Mouse (Mus musculus) MEL (cell line): ENCODE data around the gene Fiz1. TPM values are rescaled to one million over a fixed set of nuclear protein-coding genes. Genes with fewer than 3 reads are reported as not detected.

ENCODE experiments used
- DNase-seq: peaks from one replicate; pipeline ENCODE4 v3.0.0; 2011; ENCODE audit warnings: low read depth, low spot score
- H3K27ac ChIP-seq: 2 replicates; pipeline ENCODE4 v1.5.1; 2012; ENCODE audit warnings: low read depth, mild to moderate bottlenecking, control low read depth, low read length, moderate library complexity; ENCODE audit not compliant: control insufficient read depth
- H3K27me3 ChIP-seq, 2 experiments: fragments of 150-350 bp in 1 of 2; sonication (generic) in 1 of 2; 2 replicates each; pipeline ENCODE4 v1.6.1; 2012; ENCODE audit warnings: low read length in 2 of 2, mild to moderate bottlenecking in 2 of 2, improper control_type of control experiment in 1 of 2, moderate library complexity in 1 of 2; ENCODE audit not compliant: insufficient read depth in 2 of 2, control insufficient read depth in 1 of 2
- H3K36me3 ChIP-seq, 2 experiments: 2 replicates each; pipeline ENCODE4 v1.6.1; 2012 to 2014; ENCODE audit warnings: low read length in 2 of 2, improper control_type of control experiment in 1 of 2, inconsistent platforms in 1 of 2, mild to moderate bottlenecking in 1 of 2; ENCODE audit not compliant: insufficient read depth in 2 of 2, control insufficient read depth in 1 of 2
- H3K4me1 ChIP-seq, 2 experiments: fragments of 150-350 bp in 1 of 2; sonication (generic) in 1 of 2; 2 replicates each; pipeline ENCODE4 v1.6.1; 2012; ENCODE audit warnings: low read length in 2 of 2, improper control_type of control experiment in 1 of 2, mild to moderate bottlenecking in 1 of 2; ENCODE audit not compliant: insufficient read depth in 2 of 2, control insufficient read depth in 1 of 2
- H3K4me3 ChIP-seq, 2 experiments: fragments of 150-350 bp in 1 of 2; sonication (generic) in 1 of 2; 2 replicates each; pipeline ENCODE4 v1.5.1; 2012; ENCODE audit warnings: low read depth in 2 of 2, low read length in 2 of 2, mild to moderate bottlenecking in 2 of 2, moderate library complexity in 2 of 2, control low read depth in 1 of 2, improper control_type of control experiment in 1 of 2; ENCODE audit not compliant: control insufficient read depth in 1 of 2, insufficient read depth in 1 of 2
- H3K79me2 ChIP-seq: 2 replicates; pipeline ENCODE4 v1.6.1; 2012; ENCODE audit warnings: mild to moderate bottlenecking, low read length, moderate library complexity; ENCODE audit not compliant: control insufficient read depth, poor library complexity, insufficient read depth
- H3K9ac ChIP-seq: 2 replicates; pipeline ENCODE4 v1.6.1; 2012; ENCODE audit warnings: low read depth, mild to moderate bottlenecking, control low read depth, low read length, moderate library complexity; ENCODE audit not compliant: control insufficient read depth, poor library complexity, severe bottlenecking
- H3K9me3 ChIP-seq: fragments of 150-350 bp; sonication (generic); replicated peaks from 2 replicates; pipeline ENCODE4 v1.6.1; 2012; ENCODE audit warnings: mild to moderate bottlenecking, low read length, improper control_type of control experiment, moderate library complexity; ENCODE audit not compliant: insufficient read depth
- BHLHE40 ChIP-seq: IDR thresholded peaks from 2 replicates; pipeline ENCODE4 v1.6.1; 2012; ENCODE audit warnings: low read depth, mild to moderate bottlenecking, inconsistent platforms, low read length, improper control_type of control experiment, borderline replicate concordance
- CTCF ChIP-seq, 3 experiments: IDR thresholded peaks in 2 of 3; conservative IDR thresholded peaks in 1 of 3; 2 replicates each; pipeline ENCODE4 v1.5.1; 2011 to 2012; ENCODE audit warnings: low read length in 3 of 3, low read depth in 2 of 3, mild to moderate bottlenecking in 2 of 3, improper control_type of control experiment in 1 of 3, inconsistent platforms in 1 of 3, mixed read lengths in 1 of 3, moderate library complexity in 1 of 3; ENCODE audit not compliant: control insufficient read depth in 1 of 3, insufficient read depth in 1 of 3, poor library complexity in 1 of 3, severe bottlenecking in 1 of 3
- ELF1 ChIP-seq: IDR thresholded peaks from 2 replicates; pipeline ENCODE4 v1.6.1; 2014; ENCODE audit warnings: low read depth, mild to moderate bottlenecking, inconsistent platforms, low read length, improper control_type of control experiment, moderate library complexity
- EP300 ChIP-seq, 2 experiments: IDR thresholded peaks; 2 replicates each; pipeline ENCODE4 v1.6.1; 2011; ENCODE audit warnings: improper control_type of control experiment in 2 of 2, low read length in 2 of 2, low read depth in 1 of 2, mild to moderate bottlenecking in 1 of 2
- ETS1 ChIP-seq: IDR thresholded peaks from 2 replicates; pipeline ENCODE4 v1.6.1; 2012; ENCODE audit warnings: low read depth, mild to moderate bottlenecking, inconsistent platforms, low read length, improper control_type of control experiment, moderate library complexity
- GABPA ChIP-seq: IDR thresholded peaks from 2 replicates; pipeline ENCODE4 v1.6.1; 2012; ENCODE audit warnings: low read depth, mild to moderate bottlenecking, inconsistent platforms, low read length, improper control_type of control experiment, moderate library complexity
- GATA1 ChIP-seq: IDR thresholded peaks from 2 replicates; pipeline ENCODE4 v1.6.1; 2011; ENCODE audit warnings: low read depth, low read length, improper control_type of control experiment
- HCFC1 ChIP-seq: IDR thresholded peaks from 2 replicates; pipeline ENCODE4 v1.6.1; 2012; ENCODE audit warnings: low read depth, mild to moderate bottlenecking, inconsistent platforms, low read length, improper control_type of control experiment, moderate library complexity
- JUND ChIP-seq: IDR thresholded peaks from 2 replicates; pipeline ENCODE4 v1.6.1; 2011; ENCODE audit warnings: low read depth, mild to moderate bottlenecking, improper control_type of control experiment, low read length
- KAT2A ChIP-seq: conservative IDR thresholded peaks from 2 replicates; pipeline ENCODE4 v1.6.1; 2012; ENCODE audit warnings: low read depth, low read length, improper control_type of control experiment, inconsistent platforms
- MAX ChIP-seq: IDR thresholded peaks from 2 replicates; pipeline ENCODE4 v1.6.1; 2011; ENCODE audit warnings: low read length, improper control_type of control experiment
- MAZ ChIP-seq: IDR thresholded peaks from 2 replicates; pipeline ENCODE4 v1.6.1; 2012; ENCODE audit warnings: low read depth, mild to moderate bottlenecking, inconsistent platforms, low read length, improper control_type of control experiment
- MEF2A ChIP-seq: IDR thresholded peaks from 2 replicates; pipeline ENCODE4 v1.6.1; 2014; ENCODE audit warnings: low read depth, mild to moderate bottlenecking, inconsistent platforms, low read length, improper control_type of control experiment; ENCODE audit not compliant: poor library complexity, insufficient replicate concordance, severe bottlenecking; ENCODE audit errors: extremely low read depth
- MXI1 ChIP-seq: IDR thresholded peaks from 2 replicates; pipeline ENCODE4 v1.6.1; 2011; ENCODE audit warnings: mild to moderate bottlenecking, low read depth, low read length, improper control_type of control experiment
- MYB ChIP-seq: IDR thresholded peaks from 2 replicates; pipeline ENCODE4 v1.6.1; 2011; ENCODE audit warnings: mild to moderate bottlenecking, low read depth, low read length, improper control_type of control experiment
- MYC ChIP-seq: IDR thresholded peaks from 2 replicates; pipeline ENCODE4 v1.6.1; 2011; ENCODE audit warnings: low read depth, mild to moderate bottlenecking, low read length, improper control_type of control experiment, moderate library complexity
- NELFE ChIP-seq: IDR thresholded peaks from 2 replicates; pipeline ENCODE4 v1.6.1; 2011; ENCODE audit warnings: low read depth, low read length, improper control_type of control experiment
- NRF1 ChIP-seq: IDR thresholded peaks from 2 replicates; pipeline ENCODE4 v1.6.1; 2014; ENCODE audit warnings: low read depth, mild to moderate bottlenecking, inconsistent platforms, low read length, improper control_type of control experiment, moderate library complexity; ENCODE audit not compliant: poor library complexity, insufficient read depth, severe bottlenecking
- POLR2AphosphoS2 ChIP-seq: IDR thresholded peaks from 2 replicates; pipeline ENCODE4 v1.6.1; 2011; ENCODE audit warnings: low read length, improper control_type of control experiment
- POLR2AphosphoS5 ChIP-seq: IDR thresholded peaks from 2 replicates; pipeline ENCODE4 v1.6.1; 2012; ENCODE audit warnings: low read depth, borderline replicate concordance, mild to moderate bottlenecking, inconsistent platforms, low read length, moderate library complexity, mixed read lengths
- RAD21 ChIP-seq: IDR thresholded peaks from 2 replicates; pipeline ENCODE4 v1.6.1; 2011; ENCODE audit warnings: mild to moderate bottlenecking, low read depth, low read length, improper control_type of control experiment
- RCOR1 ChIP-seq: IDR thresholded peaks from 2 replicates; pipeline ENCODE4 v1.6.1; 2012; ENCODE audit warnings: low read depth, mild to moderate bottlenecking, inconsistent platforms, low read length, improper control_type of control experiment
- SIN3A ChIP-seq: IDR thresholded peaks from 2 replicates; pipeline ENCODE4 v1.6.1; 2012; ENCODE audit warnings: low read length, improper control_type of control experiment, inconsistent platforms
- SMC3 ChIP-seq: IDR thresholded peaks from 2 replicates; pipeline ENCODE4 v1.6.1; 2011; ENCODE audit warnings: low read depth, low read length, improper control_type of control experiment
- TAL1 ChIP-seq: IDR thresholded peaks from 2 replicates; pipeline ENCODE4 v1.6.1; 2012; ENCODE audit warnings: mild to moderate bottlenecking, inconsistent platforms, low read length, moderate library complexity, mixed read lengths
- TBP ChIP-seq: IDR thresholded peaks from 2 replicates; pipeline ENCODE4 v1.8.0; 2011; ENCODE audit warnings: low read depth, low read length, improper control_type of control experiment
- TCF12 ChIP-seq: IDR thresholded peaks from 2 replicates; pipeline ENCODE4 v1.6.1; 2014; ENCODE audit warnings: low read depth, mild to moderate bottlenecking, inconsistent platforms, low read length, improper control_type of control experiment, moderate library complexity
- UBTF ChIP-seq: IDR thresholded peaks from 2 replicates; pipeline ENCODE4 v1.6.1; 2012; ENCODE audit warnings: low read depth, mild to moderate bottlenecking, inconsistent platforms, low read length, improper control_type of control experiment, moderate library complexity, borderline replicate concordance; ENCODE audit not compliant: insufficient read depth
- USF1 ChIP-seq: IDR thresholded peaks from 2 replicates; pipeline ENCODE4 v1.6.1; 2014; ENCODE audit warnings: low read depth, mild to moderate bottlenecking, inconsistent platforms, low read length, improper control_type of control experiment, moderate library complexity
- USF2 ChIP-seq, 2 experiments: IDR thresholded peaks; 2 replicates each; pipeline ENCODE4 v1.6.1; 2011 to 2012; ENCODE audit warnings: improper control_type of control experiment in 2 of 2, low read length in 2 of 2, borderline replicate concordance in 1 of 2, inconsistent platforms in 1 of 2, low read depth in 1 of 2, mild to moderate bottlenecking in 1 of 2; ENCODE audit not compliant: insufficient read depth in 1 of 2
- ZC3H11A ChIP-seq: IDR thresholded peaks from 2 replicates; pipeline ENCODE4 v1.6.1; 2012; ENCODE audit warnings: low read depth, mild to moderate bottlenecking, inconsistent platforms, low read length, improper control_type of control experiment
- ZKSCAN1 ChIP-seq: IDR thresholded peaks from 2 replicates; pipeline ENCODE4 v1.6.1; 2012; ENCODE audit warnings: low read depth, mild to moderate bottlenecking, inconsistent platforms, low read length, improper control_type of control experiment, moderate library complexity
- ZNF384 ChIP-seq: IDR thresholded peaks from 2 replicates; pipeline ENCODE4 v1.6.1; 2012; ENCODE audit warnings: low read depth, mild to moderate bottlenecking, inconsistent platforms, low read length, improper control_type of control experiment
- polyA plus RNA-seq, 2 experiments: library from polyadenylated mRNA; stranded (reverse) in 1 of 2; unstranded in 1 of 2; fragments of >175 nt in 1 of 2; fragments of >200 nt in 1 of 2; gene quantifications; 2 replicates each; pipeline versions ENCODE4 v1.2.1 to v1.2.4; 2012; ENCODE audit warnings: low replicate concordance in 2 of 2, low read depth in 1 of 2; ENCODE audit not compliant: insufficient read length in 2 of 2, insufficient read depth in 1 of 2, missing spikeins in 1 of 2
- total RNA-seq: library from RNA; depleted of rRNA; stranded (reverse); fragments of 300-350 nt; gene quantifications from 2 replicates; pipeline ENCODE4 v1.2.3, GENCODE M21; 2012

Gene Fiz1
- total and polyA plus RNA-seq, 3 experiments: 28.1 to 56.5 TPM; not detected in 1

DNA sequence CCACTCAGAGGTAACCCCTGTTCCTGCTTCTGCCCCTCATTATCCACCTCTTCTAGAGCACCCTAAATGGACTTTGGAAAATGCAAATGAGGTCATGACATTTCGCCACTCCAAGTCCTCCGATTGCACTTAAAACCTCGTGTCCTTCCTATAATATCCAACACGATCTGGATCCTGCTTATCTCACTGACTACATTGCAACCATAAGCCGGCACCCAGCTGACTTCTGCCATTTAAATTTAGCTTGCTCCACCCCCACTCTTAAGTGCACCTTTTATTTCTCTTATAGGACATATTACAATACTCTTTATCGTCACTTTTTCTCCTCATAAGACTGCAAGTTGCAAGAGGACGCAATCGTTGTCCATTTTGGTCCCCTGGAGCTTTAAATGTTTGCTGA, 23.0 kb upstream of the Fiz1 start:
- Histone ChIP-seq H3K9ac (peak overlapping the region; percentile 91), H3K79me2 (no peaks in the 10 kb centered on the region; the same call in 1 of the 2 replicates), H3K36me3 (no peaks in the 10 kb centered on the region; a peak in 2 of 4 replicates), H3K4me3 (peak overlapping the region; percentile 93), H3K4me1 (peaks cover 0 to 5% of the 10 kb centered on the region in 2 experiments; a peak in 2 of 4 replicates), H3K9me3 (no peaks in the 10 kb centered on the region), H3K27ac (peak overlapping the region; percentile 44), H3K27me3 (no peaks in the 10 kb centered on the region)
- TF ChIP-seq MAX (0 out of 2 replicates have a peak, but pooled peaks have one; percentile 47), ZNF384 (no peak), POLR2AphosphoS5 (no peak), ZC3H11A (no peak), SMC3 (no peak), CTCF (IDR thresholded peaks at IDR 0.05 in 2 of 3, conservative IDR thresholded peaks at IDR 0.05 in 1 of 3; ENCODE audit: control insufficient read depth in 1 of 3, insufficient read depth in 1 of 3, low read depth in 2 of 3, low read length in 3 of 3, poor library complexity in 1 of 3, severe bottlenecking in 1 of 3) (no peak), JUND (no peak), ETS1 (peak; percentile 89), RAD21 (no peak), GABPA (no peak), KAT2A (no peak), MXI1 (peak; percentile 85; the same call in 1 of the 2 replicates), NRF1 (no peak), MEF2A (0 out of 2 replicates have a peak, but pooled peaks have one; percentile 16), MAZ (no peak), MYB (no peak), GATA1 (peak; percentile 54), TCF12 (0 out of 2 replicates have a peak, but pooled peaks have one; percentile 8), TAL1 (no peak), TBP (no peak), HCFC1 (no peak; the same call in 1 of the 2 replicates), USF2 (IDR thresholded peaks at IDR 0.05; ENCODE audit: borderline replicate concordance in 1 of 2, insufficient read depth in 1 of 2, low read depth in 1 of 2, low read length in 2 of 2) (no peak), POLR2AphosphoS2 (no peak), USF1 (peak; percentile 52; the same call in 1 of the 2 replicates), EP300 (IDR thresholded peaks at IDR 0.05; ENCODE audit: low read depth in 1 of 2, low read length in 2 of 2) (no peak), UBTF (no peak), NELFE (no peak), ZKSCAN1 (no peak), RCOR1 (no peak), MYC (no peak), SIN3A (peak; percentile 91), ELF1 (no peak), BHLHE40 (no peak)
- DNase-seq: peak; percentile 75
